In the genomic region with DNA sequence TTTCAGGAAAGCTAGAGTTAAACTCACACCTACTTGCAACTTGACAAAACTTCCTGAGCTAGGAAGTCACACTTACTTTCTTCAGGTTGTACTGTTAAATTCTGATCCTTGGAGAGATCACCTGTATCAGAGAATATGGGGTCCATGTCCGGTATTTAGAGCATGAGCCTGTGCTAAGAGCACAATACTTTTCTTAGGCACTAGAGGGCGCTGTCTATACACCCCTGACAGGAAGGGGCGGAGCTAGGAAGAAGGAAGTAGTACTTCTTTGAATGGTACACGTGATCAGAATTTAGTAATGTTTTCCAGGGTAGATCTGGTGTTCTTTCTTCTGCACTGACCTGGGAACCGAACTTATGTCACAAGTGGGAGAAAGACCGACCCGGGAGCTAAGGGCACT, we compare ENCODE assay signal across 13 mouse cellular contexts. TPM values are rescaled to one million over a fixed set of nuclear protein-coding genes. Genes with fewer than 3 reads are reported as not detected.
DNase-seq lines count a peak whose midpoint lies in the region; ATAC-seq and TF ChIP-seq lines count a peak whose summit lies in the region.
"Had no signal": no experiment of that assay in that cellular context is flagged by ENCODE, and none has a peak within 500 bp of the region (broad histone marks: within the 10 kb centered on the region; RNA-seq: fewer than 3 reads in every experiment).

No protein-coding gene starts in this region.

- H3K4me1 ChIP-seq in intestine, postnatal 0 days (replicated peaks; ENCODE audit: control insufficient read depth, insufficient read depth, low read length): no peaks in the 10 kb centered on the region
- peaks cover 4% of the 10 kb centered on the region for H3K4me1 ChIP-seq in intestine, embryonic 16.5 days (ENCODE audit: control insufficient read depth, insufficient read depth, low read length)

- no peak overlapping the region for H3K4me2 ChIP-seq in intestine, postnatal 0 days (replicated peaks; ENCODE audit: low read depth)
- H3K4me2 ChIP-seq in intestine, embryonic 16.5 days (ENCODE audit: low read depth, low read length): no peak overlapping the region
- H3K4me2 ChIP-seq: forebrain, embryonic 13.5 days; liver, embryonic 13.5 days; midbrain, embryonic 12.5 days had no signal

- H3K4me3 ChIP-seq in intestine, postnatal 0 days (ENCODE audit: low read depth, low read length): no peak overlapping the region
- no peak overlapping the region for H3K4me3 ChIP-seq in intestine, embryonic 16.5 days (ENCODE audit: low read length)
- H3K4me3 ChIP-seq: embryonic facial prominence, embryonic 10.5 days; forebrain, embryonic 13.5 days; liver, embryonic 13.5 days; midbrain, embryonic 12.5 days had no signal

- no peak overlapping the region for H3K9ac ChIP-seq in intestine, postnatal 0 days (ENCODE audit: low read depth, low read length)
- no peak overlapping the region for H3K9ac ChIP-seq in intestine, embryonic 16.5 days (ENCODE audit: low read depth, low read length)
- H3K9ac ChIP-seq: forebrain, embryonic 13.5 days; liver, embryonic 13.5 days; midbrain, embryonic 12.5 days had no signal

- DNase-seq in thymus, postnatal 14 days: peak; percentile 39
- no peak for DNase-seq in thymus, postnatal 4 days
- peak; percentile 3 for DNase-seq in c-Kit-positive CD71-positive TER-119-negative erythroid progenitor cells, embryonic 14.5 days (ENCODE audit: low read depth)
- DNase-seq in right cerebral cortex, postnatal 10 days (ENCODE audit: low spot score in 2 of 2): no peak
- DNase-seq in cerebellum, adult 11-12 months: no peak
- DNase-seq: layer of hippocampus, postnatal 36 days; liver, embryonic 13.5 days had no signal

- TF ChIP-seq CTCF in intestine, postnatal 0 days (IDR thresholded peaks at IDR 0.05; ENCODE audit: low read depth): peak; percentile 58

- no peaks in the 10 kb centered on the region for H3K9me3 ChIP-seq in intestine, postnatal 0 days (ENCODE audit: control insufficient read depth)
- H3K9me3 ChIP-seq in intestine, embryonic 16.5 days (ENCODE audit: control insufficient read depth, low read length): no peaks in the 10 kb centered on the region
- H3K9me3 ChIP-seq: embryonic facial prominence, embryonic 10.5 days; forebrain, embryonic 13.5 days; liver, embryonic 13.5 days; midbrain, embryonic 12.5 days had no signal

- WGBS in intestine, postnatal 0 days: 79% methylated on average over 7 of the region's 7 CpGs
- WGBS in intestine, embryonic 16.5 days: 85% methylated on average over 7 of the region's 7 CpGs

- no peaks in the 10 kb centered on the region for H3K27me3 ChIP-seq in intestine, postnatal 0 days (replicated peaks; ENCODE audit: control insufficient read depth, insufficient read depth, low read length)
- peaks cover 6% of the 10 kb centered on the region; the same call in 1 of the 2 replicates for H3K27me3 ChIP-seq in intestine, embryonic 16.5 days (replicated peaks; ENCODE audit: control insufficient read depth, insufficient read depth, low read length)

- H3K36me3 ChIP-seq in intestine, postnatal 0 days (ENCODE audit: control insufficient read depth, insufficient read depth): no peaks in the 10 kb centered on the region
- no peaks in the 10 kb centered on the region for H3K36me3 ChIP-seq in intestine, embryonic 16.5 days (ENCODE audit: control insufficient read depth, insufficient read depth, low read length)
- H3K36me3 ChIP-seq: embryonic facial prominence, embryonic 10.5 days; liver, embryonic 13.5 days had no signal

- no peak for ATAC-seq in intestine, postnatal 0 days
- ATAC-seq in intestine, embryonic 16.5 days: no peak
- ATAC-seq in monocyte, adult 5-6 weeks (replicated peaks; ENCODE audit: insufficient number of reproducible peaks, low FRiP score, low TSS enrichment, poor library complexity, severe bottlenecking): no peak
- ATAC-seq: forebrain, embryonic 13.5 days had no signal

- H3K27ac ChIP-seq in intestine, postnatal 0 days (ENCODE audit: low read depth, low read length): no peak overlapping the region
- no peak overlapping the region for H3K27ac ChIP-seq in intestine, embryonic 16.5 days (ENCODE audit: low read length)
- H3K27ac ChIP-seq: embryonic facial prominence, embryonic 10.5 days; forebrain, embryonic 13.5 days; liver, embryonic 13.5 days; midbrain, embryonic 12.5 days had no signal

RNA-seq across cellular contexts. Expression of a gene that starts 43.6 kb away (rescaled TPM):
- not detected in 2 replicates for polyA plus RNA-seq in intestine, postnatal 0 days (2015; fragmentation: Nextera tagmentation; extraction: Ambion mirVana)
- polyA plus RNA-seq in intestine, embryonic 16.5 days (2015; fragmentation: Nextera tagmentation; extraction: Ambion mirVana): not detected in 2 replicates
- total RNA-seq in monocyte, adult 5-6 weeks (2017): not detected in 3 replicates
- polyA plus RNA-seq: liver, embryonic 13.5 days had no signal

Comparison
In these comparisons a context has a peak if more than half of its experiments do, and no peak if none do; other contexts are left out.
1. DNase-seq: peak in thymus, postnatal 14 days (single experiment) and c-Kit-positive CD71-positive TER-119-negative erythroid progenitor cells, embryonic 14.5 days (single experiment); none in thymus, postnatal 4 days (single experiment), right cerebral cortex, postnatal 10 days (0 of 2) and cerebellum, adult 11-12 months (single experiment).